Mouse (Mus musculus) thymus, postnatal 25 days (tissue): ENCODE results near the gene Gm49383.
"Not testable (repeated sequence)": the region's sequence is repeated elsewhere in the genome, so short reads cannot be mapped to it uniquely, and the experiment has no call there.

ENCODE experiments used
- DNase-seq: peaks from one replicate; pipeline ENCODE4 v3.0.0; 2022

The Gm49383 gene

GRCm38 (mm10) chr12:69198164-69198535 lies 1.2 kb upstream of the Gm49383 start, which contains the start of gene Dnaaf2:
Gene Dnaaf2 (minus strand): TSS chr12:69198429.
- no peak for DNase-seq

- peak; percentile 61 for DNase-seq
Observed at GRCm38 (mm10) chr12:69197378-69198163, 667 bp upstream of the Gm49383 start.

GRCm38 (mm10) chr12:69192637-69193036 lies 4.3 kb downstream of the Gm49383 start:
- no peak for DNase-seq

GRCm38 (mm10) chr12:69191396-69191795 lies 5.5 kb downstream of the Gm49383 start:
- DNase-seq: no peak

- no peak for DNase-seq
Observed at GRCm38 (mm10) chr12:69190522-69190921, 6.4 kb downstream of the Gm49383 start.

GRCm38 (mm10) chr12:69190074-69190473 lies 6.8 kb downstream of the Gm49383 start:
- DNase-seq: no peak

DNA sequence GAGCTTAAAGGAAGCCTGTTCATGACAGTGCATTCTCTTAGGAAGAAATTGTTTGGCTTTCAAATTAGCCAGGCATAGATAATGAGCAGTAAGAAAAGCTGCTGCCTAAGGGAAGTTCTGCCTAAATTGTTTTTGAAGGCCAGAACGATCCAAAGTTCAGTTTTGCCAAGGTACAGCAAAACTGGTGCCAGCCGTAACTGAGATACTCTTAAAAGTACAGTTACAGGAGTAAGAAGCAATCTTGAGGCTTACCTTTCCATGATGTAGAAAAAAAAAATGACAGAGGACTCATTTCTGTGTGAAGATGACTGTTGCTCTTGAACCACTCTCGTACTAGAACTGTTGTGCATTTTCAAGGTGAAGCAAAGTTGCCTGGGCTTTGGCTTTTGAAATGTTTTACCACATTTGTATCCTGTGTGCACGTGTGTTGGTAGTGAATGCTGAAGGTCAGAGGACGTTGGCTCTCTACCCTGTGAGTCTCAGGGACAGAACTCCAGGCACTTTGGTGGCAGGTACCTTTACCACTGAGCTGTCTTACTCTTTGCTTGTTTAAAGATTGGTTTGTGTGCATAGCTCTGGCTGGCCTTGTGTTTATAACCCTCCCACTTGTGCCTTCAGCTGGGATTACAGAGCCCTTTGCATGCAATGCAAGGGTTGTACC lies 10.0 kb downstream of the Gm49383 start:
- no peak for DNase-seq

DNA sequence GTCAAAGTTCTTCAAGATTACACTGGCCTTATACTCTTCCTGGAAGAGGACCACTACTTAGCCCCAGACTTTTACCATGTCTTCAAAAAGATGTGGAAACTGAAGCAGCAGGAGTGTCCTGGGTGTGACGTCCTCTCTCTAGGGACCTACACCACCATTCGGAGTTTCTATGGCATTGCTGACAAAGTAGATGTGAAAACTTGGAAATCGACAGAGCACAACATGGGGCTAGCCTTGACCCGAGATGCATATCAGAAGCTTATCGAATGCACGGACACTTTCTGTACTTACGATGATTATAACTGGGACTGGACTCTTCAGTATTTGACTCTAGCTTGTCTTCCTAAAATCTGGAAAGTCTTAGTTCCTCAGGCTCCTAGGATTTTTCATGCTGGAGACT lies 11.5 kb downstream of the Gm49383 start:
- DNase-seq: no peak

DNA sequence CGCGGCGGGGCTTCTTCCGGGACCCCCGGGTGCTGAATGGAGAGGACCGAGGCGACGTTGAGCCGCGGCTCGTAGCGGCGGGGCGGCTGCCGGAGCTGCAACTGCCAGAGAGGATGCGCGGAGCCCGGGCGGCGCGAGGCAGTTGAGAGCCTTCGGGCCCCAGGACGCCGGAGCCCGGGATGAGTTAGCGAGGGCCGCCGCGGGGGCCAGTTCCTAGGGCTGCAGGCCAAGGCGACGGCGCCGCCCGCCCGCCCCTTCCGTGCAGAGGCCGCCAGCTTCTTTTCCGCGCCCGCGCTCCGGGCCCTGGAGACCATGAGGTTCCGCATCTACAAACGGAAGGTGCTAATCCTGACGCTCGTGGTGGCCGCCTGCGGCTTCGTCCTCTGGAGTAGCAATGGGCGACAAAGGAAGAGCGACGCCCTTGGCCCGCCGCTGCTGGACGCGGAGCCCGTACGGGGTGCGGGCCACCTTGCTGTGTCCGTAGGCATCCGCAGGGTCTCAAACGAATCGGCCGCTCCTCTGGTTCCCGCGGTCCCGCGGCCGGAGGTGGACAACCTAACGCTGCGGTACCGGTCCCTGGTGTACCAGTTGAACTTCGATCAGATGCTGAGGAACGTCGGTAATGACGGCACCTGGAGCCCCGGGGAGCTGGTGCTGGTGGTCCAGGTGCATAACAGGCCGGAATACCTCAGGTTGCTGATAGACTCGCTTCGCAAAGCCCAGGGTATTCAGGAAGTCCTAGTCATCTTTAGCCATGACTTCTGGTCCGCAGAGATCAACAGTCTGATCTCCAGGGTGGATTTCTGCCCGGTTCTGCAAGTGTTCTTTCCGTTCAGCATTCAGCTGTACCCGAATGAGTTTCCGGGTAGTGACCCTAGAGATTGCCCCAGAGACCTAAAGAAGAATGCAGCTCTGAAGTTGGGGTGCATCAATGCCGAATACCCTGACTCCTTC lies 12.3 kb downstream of the Gm49383 start:
- DNase-seq: no peak

GRCm38 (mm10) chr12:69183583-69184308 lies 13.2 kb downstream of the Gm49383 start, which contains the start of the genes Rpl36al and Mgat2:
Gene Rpl36al (minus strand): TSS chr12:69184083.
Gene Mgat2 (plus strand): TSS chr12:69184157.
- peak; percentile 99 for DNase-seq

DNA sequence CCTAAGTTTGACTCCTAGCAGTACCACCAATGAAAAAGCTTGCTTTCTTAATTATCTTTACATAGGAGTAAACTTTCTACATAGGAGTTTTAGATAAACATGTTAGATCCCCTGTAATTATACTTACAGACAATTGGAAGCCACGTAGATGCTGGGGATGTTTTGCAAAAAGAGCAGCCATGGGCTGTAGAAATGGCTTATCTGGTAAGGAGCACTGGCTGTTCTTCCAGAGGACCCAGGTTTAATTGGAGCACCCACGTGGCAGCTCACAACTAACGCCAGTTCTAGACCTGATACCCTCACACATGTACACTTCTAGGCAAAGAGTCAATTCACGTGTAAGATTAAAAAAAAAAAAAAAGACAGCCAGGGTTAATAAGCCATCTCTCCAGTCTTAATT lies 15.1 kb downstream of the Gm49383 start:
- no peak for DNase-seq

DNA sequence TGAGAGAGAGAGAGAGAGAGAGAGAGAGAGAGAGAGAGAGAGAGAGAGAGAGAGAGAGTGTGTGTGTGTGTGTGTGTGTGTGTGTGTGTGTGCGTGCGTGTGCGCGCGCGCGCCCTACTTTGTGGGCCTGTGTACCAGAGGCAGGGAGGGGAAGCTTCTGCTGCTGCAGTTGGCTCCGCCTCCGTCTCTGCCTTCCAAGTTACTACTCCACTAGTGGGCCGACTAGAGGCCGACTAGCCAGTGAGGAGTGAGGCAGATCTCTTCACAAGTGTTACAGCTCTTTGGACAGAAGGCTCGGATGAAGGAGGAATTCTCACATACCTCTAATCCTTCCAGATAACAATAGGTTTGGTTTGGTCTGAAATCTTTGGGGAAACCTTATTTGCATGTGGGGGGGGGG lies 17.5 kb downstream of the Gm49383 start:
- DNase-seq: no peak

DNA sequence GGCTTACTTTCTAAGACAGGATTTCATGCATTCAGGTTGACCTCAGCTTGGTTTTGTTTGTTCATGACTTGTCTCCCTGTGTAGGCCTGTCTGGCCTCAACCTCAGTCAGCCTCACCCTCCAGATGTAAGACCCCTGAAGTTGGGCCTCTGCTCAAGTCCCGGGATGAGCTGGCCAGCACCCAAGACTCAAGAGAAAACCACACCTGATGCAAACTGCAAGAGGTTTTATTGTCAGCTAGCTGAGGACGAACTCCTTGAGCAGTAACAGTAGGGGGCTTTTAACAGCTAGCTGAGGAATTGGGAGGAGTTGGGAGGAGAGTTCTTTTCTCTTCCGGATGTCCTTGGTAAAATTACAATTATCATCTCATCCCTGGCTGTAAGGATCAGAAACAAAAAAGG lies 19.4 kb downstream of the Gm49383 start:
- no peak for DNase-seq

- DNase-seq: no peak
Observed at GRCm38 (mm10) chr12:69175975-69176374, 20.9 kb downstream of the Gm49383 start.

DNA sequence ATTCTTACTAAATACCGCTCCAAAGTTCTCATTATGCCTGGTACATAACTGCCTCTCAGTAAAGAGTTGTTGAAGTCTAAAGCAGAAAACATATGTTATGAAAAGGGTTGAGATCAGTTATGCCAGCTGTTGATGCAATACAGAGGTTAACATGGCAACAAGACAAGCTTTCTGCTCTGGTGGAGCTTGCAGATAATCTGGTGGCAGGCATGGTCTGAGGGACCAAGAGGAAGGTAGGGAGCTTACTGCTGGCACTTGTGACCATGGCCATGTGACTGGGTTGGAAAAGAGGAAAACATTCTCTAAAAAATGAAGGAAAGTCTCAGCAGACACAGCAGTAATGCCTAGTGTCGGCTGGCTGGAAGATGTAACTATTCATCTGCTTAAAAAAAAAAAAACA lies 25.6 kb downstream of the Gm49383 start:
- DNase-seq: no peak

- DNase-seq: peak; percentile 87
Observed at GRCm38 (mm10) chr12:69168461-69169106, 28.3 kb downstream of the Gm49383 start, which contains the start of gene Lrr1. Gene Lrr1 (plus strand): TSS chr12:69168814.

- DNase-seq: no peak
Observed at GRCm38 (mm10) chr12:69167656-69168460, 29.0 kb downstream of the Gm49383 start.

GRCm38 (mm10) chr12:69166861-69167581 lies 29.9 kb downstream of the Gm49383 start:
- not testable (repeated sequence) for DNase-seq

GRCm38 (mm10) chr12:69164904-69165303 lies 32.0 kb downstream of the Gm49383 start:
- no peak for DNase-seq

GRCm38 (mm10) chr12:69163586-69163985 lies 33.3 kb downstream of the Gm49383 start:
- DNase-seq: not testable (repeated sequence)
